Mouse (Mus musculus): ENCODE results near the gene Methig1.

- TF ChIP-seq EP300 (IDR thresholded peaks at IDR 0.05; ENCODE audit: low read depth in 1 of 2, low read length in 2 of 2) (no peak), CTCF (IDR thresholded peaks at IDR 0.05 in 2 of 3, conservative IDR thresholded peaks at IDR 0.05 in 1 of 3; ENCODE audit: control insufficient read depth in 1 of 3, insufficient read depth in 1 of 3, low read depth in 2 of 3, low read length in 3 of 3, poor library complexity in 1 of 3, severe bottlenecking in 1 of 3) (no peak), CHD2 (IDR thresholded peaks at IDR 0.05; ENCODE audit: low read length) (no peak), MEF2A (IDR thresholded peaks at IDR 0.05; ENCODE audit: extremely low read depth, insufficient replicate concordance, low read depth, low read length, poor library complexity, severe bottlenecking) (no peak), MYB (IDR thresholded peaks at IDR 0.05; ENCODE audit: low read depth, low read length) (no peak)
Observed at GRCm38 (mm10) chr15:100429959-100430565, 77.1 kb downstream of the Methig1 start.
